Mouse (Mus musculus): Measurements from ENCODE around the gene Abca8b.

GRCm38 (mm10) chr11:109889595-109889994 is 106.0 kb downstream of the Abca8b start:
- no peak for TF ChIP-seq GATA1 (IDR thresholded peaks at IDR 0.05; ENCODE audit: borderline replicate concordance, low read length)
- no peak for TF ChIP-seq FLI1 (IDR thresholded peaks at IDR 0.05; ENCODE audit: low read length)

Measured in megakaryocyte, embryonic 14.5 days (primary cell).